Mouse (Mus musculus): ENCODE results near the gene Olfr487. TPM values are rescaled to one million over a fixed set of nuclear protein-coding genes. Genes with fewer than 3 reads are reported as not detected.
"Not testable (repeated sequence)": the region's sequence is repeated elsewhere in the genome, so short reads cannot be mapped to it uniquely, and the experiment has no call there.

Gene Olfr487
- total RNA-seq (2014; rRNA removed), result not detected in 2 replicates
- not detected in 2 replicates for polyA plus RNA-seq (2015; fragmentation: Nextera tagmentation; extraction: Ambion mirVana)

GRCm38 (mm10) chr7:108214536-108214935, at the start of gene Olfr487:
TSS of gene Olfr487 (minus strand) at chr7:108214636.
- not testable (repeated sequence) for H3K36me3 ChIP-seq (ENCODE audit: insufficient read depth, low read length); H3K4me2 ChIP-seq (ENCODE audit: low read depth, low read length); H3K27me3 ChIP-seq (ENCODE audit: insufficient read depth, low read length); H3K27ac ChIP-seq; DNase-seq (ENCODE audit: low spot score); H3K4me3 ChIP-seq (ENCODE audit: low read length); H3K9me3 ChIP-seq (ENCODE audit: low read length); ATAC-seq; H3K9ac ChIP-seq (replicated peaks; ENCODE audit: low read length); H3K4me1 ChIP-seq (ENCODE audit: insufficient read depth, low read length)

- H3K4me2 ChIP-seq (ENCODE audit: low read depth, low read length), result no peak within 1 kb of the TSS
- no peaks in the 10 kb centered on the region for H3K4me1 ChIP-seq (ENCODE audit: insufficient read depth, low read length)
- H3K27me3 ChIP-seq (ENCODE audit: insufficient read depth, low read length), result no peaks in the 10 kb centered on the region
- TF ChIP-seq CTCF (IDR thresholded peaks at IDR 0.05; ENCODE audit: low read depth), result no peak
- no peak within 1 kb of the TSS for H3K4me3 ChIP-seq (ENCODE audit: low read length)
- DNase-seq (ENCODE audit: low spot score) (no peak), ATAC-seq (no peak)
- no peak within 1 kb of the TSS for H3K27ac ChIP-seq
- H3K36me3 ChIP-seq (ENCODE audit: insufficient read depth, low read length), result no peaks in the 10 kb centered on the region
- H3K9me3 ChIP-seq (ENCODE audit: low read length), result no peaks in the 10 kb centered on the region
- no peak within 1 kb of the TSS for H3K9ac ChIP-seq (replicated peaks; ENCODE audit: low read length)
These were observed 43.8 kb upstream of the Olfr487 start, which contains the start of gene Olfr488 for GRCm38 (mm10) chr7:108258247-108258646. TSS of gene Olfr488 (minus strand) at chr7:108258347.

DNA sequence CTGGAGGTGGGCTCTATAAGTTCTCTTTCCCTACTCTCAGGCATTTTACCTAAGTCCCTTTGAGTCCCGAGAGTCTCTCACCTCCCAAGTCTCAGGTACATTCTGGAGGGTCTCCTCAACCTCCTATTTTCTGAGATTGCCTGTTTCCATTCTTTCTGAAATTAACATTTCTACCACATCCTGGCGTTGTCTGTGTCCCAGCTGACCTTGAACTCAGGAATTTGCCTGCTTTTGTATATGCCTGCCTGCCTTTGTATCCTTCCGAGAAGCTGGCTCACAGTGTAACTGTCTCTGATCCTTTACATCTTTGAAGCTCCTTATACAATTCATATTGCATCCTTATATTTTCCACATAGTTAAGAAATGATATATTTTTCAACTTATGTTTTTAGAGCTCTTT, 19.1 kb upstream of the Olfr487 start:
- H3K4me1 ChIP-seq (ENCODE audit: insufficient read depth, low read length), result no peaks in the 10 kb centered on the region
- H3K27ac ChIP-seq, result no peak overlapping the region
- no peak overlapping the region for H3K4me3 ChIP-seq (ENCODE audit: low read length)
- no peaks in the 10 kb centered on the region for H3K27me3 ChIP-seq (ENCODE audit: insufficient read depth, low read length)
- DNase-seq (ENCODE audit: low spot score) (no peak), ATAC-seq (no peak)
- H3K4me2 ChIP-seq (ENCODE audit: low read depth, low read length), result no peak overlapping the region
- no peaks in the 10 kb centered on the region for H3K36me3 ChIP-seq (ENCODE audit: insufficient read depth, low read length)
- no peak overlapping the region for H3K9ac ChIP-seq (replicated peaks; ENCODE audit: low read length)
- no peaks in the 10 kb centered on the region for H3K9me3 ChIP-seq (ENCODE audit: low read length)
- WGBS, result 72% methylated on average over 3 of the region's 3 CpGs
- TF ChIP-seq CTCF (IDR thresholded peaks at IDR 0.05; ENCODE audit: low read depth), result no peak

DNA sequence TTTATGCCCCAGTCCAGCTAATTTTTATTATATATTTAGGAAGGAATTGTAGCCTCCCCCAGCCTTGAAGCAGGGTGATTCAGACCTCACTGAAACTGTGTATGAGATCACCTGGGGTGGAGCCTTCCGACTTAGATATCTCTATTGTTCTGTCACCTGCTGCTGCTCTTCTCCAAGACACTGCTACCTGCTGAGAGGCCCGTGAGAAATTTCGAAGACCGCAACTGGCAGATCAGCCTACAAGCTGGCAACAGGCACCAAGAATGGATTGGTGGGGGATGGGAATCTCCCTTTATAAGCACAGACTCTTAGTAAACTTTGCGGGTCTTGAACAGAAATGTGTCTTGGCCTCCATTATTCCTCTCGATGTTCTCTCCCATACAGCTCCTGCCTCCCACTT, 17.5 kb downstream of the Olfr487 start:
- ATAC-seq, result no peak
- no peaks in the 10 kb centered on the region for H3K27me3 ChIP-seq (ENCODE audit: insufficient read depth, low read length)
- no peaks in the 10 kb centered on the region for H3K9me3 ChIP-seq (ENCODE audit: low read length)
- DNase-seq (ENCODE audit: low spot score), result no peak
- no peak overlapping the region for H3K4me3 ChIP-seq (ENCODE audit: low read length)
- H3K27ac ChIP-seq, result no peak overlapping the region
- H3K9ac ChIP-seq (replicated peaks; ENCODE audit: low read length), result no peak overlapping the region
- no peaks in the 10 kb centered on the region for H3K4me1 ChIP-seq (ENCODE audit: insufficient read depth, low read length)
- TF ChIP-seq CTCF (IDR thresholded peaks at IDR 0.05; ENCODE audit: low read depth), result no peak
- H3K36me3 ChIP-seq (ENCODE audit: insufficient read depth, low read length), result no peaks in the 10 kb centered on the region
- H3K4me2 ChIP-seq (ENCODE audit: low read depth, low read length), result no peak overlapping the region
- 41% methylated on average over 6 of the region's 6 CpGs for WGBS

DNA sequence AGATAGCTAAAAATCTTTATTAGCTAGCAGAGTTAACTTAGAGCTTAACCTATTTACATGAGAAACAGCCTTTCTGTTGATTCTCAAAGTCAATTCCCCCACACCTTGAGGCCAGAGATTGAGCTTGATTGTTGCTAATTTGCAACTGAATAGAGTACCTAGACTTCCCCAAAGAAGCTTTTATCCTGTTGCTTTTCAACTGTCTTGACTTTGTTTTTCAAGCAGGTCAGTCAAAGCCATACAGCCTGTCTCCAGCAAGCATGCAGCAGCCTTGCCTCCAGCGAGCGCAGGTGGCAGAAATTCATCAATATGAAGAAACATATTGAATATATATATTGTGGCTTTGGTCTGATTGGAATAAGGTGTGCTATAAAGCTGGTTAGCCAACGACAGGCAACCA, 18.1 kb downstream of the Olfr487 start:
- H3K27me3 ChIP-seq (ENCODE audit: insufficient read depth, low read length); H3K9ac ChIP-seq (replicated peaks; ENCODE audit: low read length); H3K9me3 ChIP-seq (ENCODE audit: low read length); H3K4me2 ChIP-seq (ENCODE audit: low read depth, low read length); H3K4me1 ChIP-seq (ENCODE audit: insufficient read depth, low read length); H3K4me3 ChIP-seq (ENCODE audit: low read length); DNase-seq (ENCODE audit: low spot score); ATAC-seq; H3K36me3 ChIP-seq (ENCODE audit: insufficient read depth, low read length); H3K27ac ChIP-seq: not testable (repeated sequence)
- 57% methylated on average over 3 of the region's 3 CpGs for WGBS

DNA sequence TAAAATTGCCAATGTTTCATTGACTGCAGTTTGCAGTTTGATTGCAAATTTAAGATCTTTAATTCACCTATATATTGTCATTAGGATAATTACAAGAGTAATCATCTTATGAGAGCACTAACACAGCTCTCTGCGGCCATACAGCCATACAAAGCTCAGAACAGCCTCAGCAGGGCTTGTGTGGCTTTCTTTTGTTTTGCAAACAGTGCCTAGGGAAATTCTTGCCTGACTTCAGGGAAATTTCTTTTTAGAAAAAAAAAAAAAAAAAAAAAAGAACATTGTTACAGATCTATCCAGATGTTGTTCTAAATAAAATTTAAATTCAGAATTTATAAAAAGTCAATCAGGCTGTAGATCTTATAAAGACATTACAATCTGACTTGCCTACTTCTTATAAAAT, 21.7 kb downstream of the Olfr487 start:
- not testable (repeated sequence) for H3K27me3 ChIP-seq (ENCODE audit: insufficient read depth, low read length); H3K9ac ChIP-seq (replicated peaks; ENCODE audit: low read length); DNase-seq (ENCODE audit: low spot score); H3K27ac ChIP-seq; H3K9me3 ChIP-seq (ENCODE audit: low read length); H3K4me2 ChIP-seq (ENCODE audit: low read depth, low read length); H3K4me3 ChIP-seq (ENCODE audit: low read length); H3K36me3 ChIP-seq (ENCODE audit: insufficient read depth, low read length); H3K4me1 ChIP-seq (ENCODE audit: insufficient read depth, low read length); ATAC-seq
- 41% methylated on average over 1 of the region's 1 CpGs for WGBS

GRCm38 (mm10) chr7:108191196-108191595, 23.2 kb downstream of the Olfr487 start:
- not testable (repeated sequence) for ATAC-seq; H3K36me3 ChIP-seq (ENCODE audit: insufficient read depth, low read length); DNase-seq (ENCODE audit: low spot score); H3K27me3 ChIP-seq (ENCODE audit: insufficient read depth, low read length); H3K9me3 ChIP-seq (ENCODE audit: low read length); H3K4me2 ChIP-seq (ENCODE audit: low read depth, low read length); H3K27ac ChIP-seq; H3K4me1 ChIP-seq (ENCODE audit: insufficient read depth, low read length); H3K9ac ChIP-seq (replicated peaks; ENCODE audit: low read length); H3K4me3 ChIP-seq (ENCODE audit: low read length)
- WGBS, result 45% methylated on average over 2 of the region's 2 CpGs

DNA sequence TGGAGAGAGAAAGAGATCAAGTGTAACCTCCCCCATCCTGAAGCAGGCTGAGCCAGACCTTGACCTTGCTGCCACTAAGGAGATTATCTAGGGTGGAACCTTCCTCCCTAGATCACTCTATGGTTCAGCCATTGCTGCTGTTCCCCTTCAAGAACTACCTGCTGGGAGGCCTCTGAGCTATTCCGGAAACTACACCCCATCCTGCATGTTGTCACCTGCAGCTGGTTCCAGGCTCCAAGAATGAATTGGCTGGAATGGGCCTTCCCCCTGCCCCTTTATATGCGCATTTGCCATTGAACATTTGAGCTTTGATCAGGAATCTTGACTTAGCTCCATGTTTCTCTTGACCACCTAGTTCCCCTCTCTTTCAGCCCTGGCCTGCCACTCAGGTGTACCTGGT, 29.2 kb downstream of the Olfr487 start:
- H3K4me2 ChIP-seq (ENCODE audit: low read depth, low read length); H3K9ac ChIP-seq (replicated peaks; ENCODE audit: low read length); H3K4me1 ChIP-seq (ENCODE audit: insufficient read depth, low read length); ATAC-seq; H3K4me3 ChIP-seq (ENCODE audit: low read length); DNase-seq (ENCODE audit: low spot score); H3K27ac ChIP-seq; H3K27me3 ChIP-seq (ENCODE audit: insufficient read depth, low read length); H3K36me3 ChIP-seq (ENCODE audit: insufficient read depth, low read length); H3K9me3 ChIP-seq (ENCODE audit: low read length): not testable (repeated sequence)
- 89% methylated on average over 2 of the region's 2 CpGs for WGBS

- not testable (repeated sequence) for H3K4me1 ChIP-seq (ENCODE audit: insufficient read depth, low read length); ATAC-seq; H3K9me3 ChIP-seq (ENCODE audit: low read length); H3K4me2 ChIP-seq (ENCODE audit: low read depth, low read length); H3K9ac ChIP-seq (replicated peaks; ENCODE audit: low read length); H3K36me3 ChIP-seq (ENCODE audit: insufficient read depth, low read length); H3K27ac ChIP-seq; H3K4me3 ChIP-seq (ENCODE audit: low read length); DNase-seq (ENCODE audit: low spot score); H3K27me3 ChIP-seq (ENCODE audit: insufficient read depth, low read length)
- WGBS, result 68% methylated on average over 3 of the region's 3 CpGs
These were observed 30.0 kb downstream of the Olfr487 start for GRCm38 (mm10) chr7:108184401-108184800.

GRCm38 (mm10) chr7:108172642-108173041, 41.8 kb downstream of the Olfr487 start, which contains the start of gene Olfr486:
TSS of gene Olfr486 (minus strand) at chr7:108172742.
- not testable (repeated sequence) for DNase-seq (ENCODE audit: low spot score); ATAC-seq; H3K27ac ChIP-seq; H3K4me3 ChIP-seq (ENCODE audit: low read length); H3K9ac ChIP-seq (replicated peaks; ENCODE audit: low read length); H3K36me3 ChIP-seq (ENCODE audit: insufficient read depth, low read length); H3K4me2 ChIP-seq (ENCODE audit: low read depth, low read length); H3K4me1 ChIP-seq (ENCODE audit: insufficient read depth, low read length); H3K27me3 ChIP-seq (ENCODE audit: insufficient read depth, low read length); H3K9me3 ChIP-seq (ENCODE audit: low read length)
- WGBS, result 96% methylated on average over 1 of the region's 1 CpGs

Data from hindbrain, postnatal 0 days (tissue).